Mouse (Mus musculus) C2C12 (cell line): Measurements from ENCODE around the gene Grik4. TPM values are rescaled to one million over a fixed set of nuclear protein-coding genes. Genes with fewer than 3 reads are reported as not detected.

Experiments
- H3K27me3 ChIP-seq: one replicate; pipeline ENCODE4 v1.6.1; 2011; ENCODE audit not compliant: control insufficient read depth, insufficient read depth, insufficient read length
- H3K36me3 ChIP-seq: one replicate; pipeline ENCODE4 v1.6.1; 2011; ENCODE audit not compliant: control insufficient read depth, insufficient read depth
- H3K4me3 ChIP-seq: one replicate; pipeline ENCODE4 v1.5.1; 2011; ENCODE audit warnings: mild to moderate bottlenecking, control low read depth; ENCODE audit not compliant: poor library complexity, insufficient read depth, severe bottlenecking
- H3K79me2 ChIP-seq: one replicate; pipeline ENCODE4 v1.6.1; 2011; ENCODE audit not compliant: control insufficient read depth, insufficient read depth
- H3K79me3 ChIP-seq: one replicate; pipeline ENCODE4 v1.6.1; 2011; ENCODE audit warnings: low read depth, control low read depth
- H3ac ChIP-seq: one replicate; pipeline ENCODE3; 2011; ENCODE audit warnings: low read depth; ENCODE audit not compliant: control insufficient read depth, insufficient read length
- CEBPB ChIP-seq: IDR thresholded peaks from one replicate; pipeline ENCODE4 v1.6.1; 2011; ENCODE audit warnings: low read depth, mild to moderate bottlenecking, control low read depth, moderate library complexity
- CTCF ChIP-seq: IDR thresholded peaks from one replicate; pipeline ENCODE4 v1.5.1; 2011; ENCODE audit not compliant: control insufficient read depth, insufficient read depth, insufficient read length
- FOSL1 ChIP-seq: IDR thresholded peaks from one replicate; pipeline ENCODE4 v1.8.0; 2011; ENCODE audit warnings: mild to moderate bottlenecking, low read length; ENCODE audit not compliant: poor library complexity, insufficient read depth, severe bottlenecking
- MAX ChIP-seq: IDR thresholded peaks from one replicate; pipeline ENCODE4 v1.6.1; 2011; ENCODE audit warnings: mild to moderate bottlenecking, control low read depth
- MYOD1 ChIP-seq: IDR thresholded peaks from one replicate; pipeline ENCODE4 v1.6.1; 2011; ENCODE audit warnings: low read depth; ENCODE audit not compliant: control insufficient read depth, insufficient read length
- MYOG ChIP-seq: IDR thresholded peaks from one replicate; pipeline ENCODE4 v1.6.1; 2011; ENCODE audit not compliant: control insufficient read depth, insufficient read length; ENCODE audit errors: extremely low read depth
- USF1 ChIP-seq: IDR thresholded peaks from one replicate; pipeline ENCODE4 v1.6.1; 2011; ENCODE audit warnings: low read depth, mild to moderate bottlenecking, control low read depth, moderate library complexity
- polyA plus RNA-seq: library from polyadenylated mRNA; unstranded; fragments of >200 nt; fragmentation: generic; extraction: Trizol; gene quantifications from one replicate; pipeline ENCODE4 v1.2.1, GENCODE M21; 2012; ENCODE audit warnings: missing spikeins

Grik4 gene
- polyA plus RNA-seq, 1 experiment: not detected

DNA sequence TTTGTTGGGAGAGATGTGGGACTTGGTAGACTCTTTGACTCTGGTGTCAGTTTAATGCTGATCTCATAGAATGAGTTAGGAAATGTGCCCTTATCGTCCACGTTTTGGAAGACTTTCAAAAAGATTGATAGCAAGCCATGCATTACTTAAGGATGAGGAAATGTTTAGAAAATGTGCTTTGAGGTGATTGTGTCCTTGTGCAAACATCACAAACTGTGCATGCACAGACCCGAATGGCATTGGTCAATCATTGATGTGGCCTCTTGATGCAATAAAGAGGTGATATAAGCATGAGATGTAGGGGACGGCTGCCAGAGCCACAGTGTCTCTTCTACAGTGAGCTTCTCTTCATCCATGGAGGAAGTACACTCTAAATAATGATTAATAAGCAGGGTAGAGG is 457.4 kb downstream of the Grik4 start:
- no peaks in the 10 kb centered on the region for H3K79me2 ChIP-seq
- H3K36me3 ChIP-seq: no peaks in the 10 kb centered on the region
- peaks cover 7% of the 10 kb centered on the region for H3K27me3 ChIP-seq
- H3K4me3 ChIP-seq: no peak overlapping the region
- TF ChIP-seq CEBPB: no peak
- no peak for TF ChIP-seq CTCF
- TF ChIP-seq MYOD1: no peak
- no peak for TF ChIP-seq MAX
- TF ChIP-seq MYOG: no peak
- no peak for TF ChIP-seq FOSL1
- no peak for TF ChIP-seq USF1
- no peak overlapping the region for H3ac ChIP-seq
- no peaks in the 10 kb centered on the region for H3K79me3 ChIP-seq

DNA sequence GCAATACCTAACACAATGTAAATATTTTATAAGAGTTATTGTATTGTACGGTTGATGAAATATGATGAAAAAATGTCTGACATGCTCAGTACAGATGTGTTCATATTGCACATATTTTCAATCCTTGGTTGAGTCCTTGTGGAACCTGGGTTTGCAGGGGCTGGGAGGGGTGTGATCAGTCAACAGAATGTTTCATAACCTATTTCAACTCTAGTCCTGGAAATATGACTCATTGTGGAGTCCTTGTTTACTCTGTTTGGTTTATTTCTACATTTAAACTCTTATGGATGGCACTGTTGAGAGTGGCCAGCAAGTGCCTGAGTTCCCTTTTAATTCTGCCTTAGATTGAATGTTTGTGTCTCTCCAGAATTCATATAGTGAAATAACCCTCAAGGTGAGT is 459.6 kb downstream of the Grik4 start:
- Histone ChIP-seq H3K79me2 (no peaks in the 10 kb centered on the region), H3K27me3 (no peaks in the 10 kb centered on the region), H3K79me3 (no peaks in the 10 kb centered on the region), H3K36me3 (no peaks in the 10 kb centered on the region), H3ac (no peak overlapping the region), H3K4me3 (no peak overlapping the region)
- TF ChIP-seq USF1: no peak
- TF ChIP-seq CEBPB: no peak
- no peak for TF ChIP-seq MYOD1
- TF ChIP-seq MYOG: no peak
- no peak for TF ChIP-seq FOSL1
- no peak for TF ChIP-seq CTCF
- no peak for TF ChIP-seq MAX

DNA sequence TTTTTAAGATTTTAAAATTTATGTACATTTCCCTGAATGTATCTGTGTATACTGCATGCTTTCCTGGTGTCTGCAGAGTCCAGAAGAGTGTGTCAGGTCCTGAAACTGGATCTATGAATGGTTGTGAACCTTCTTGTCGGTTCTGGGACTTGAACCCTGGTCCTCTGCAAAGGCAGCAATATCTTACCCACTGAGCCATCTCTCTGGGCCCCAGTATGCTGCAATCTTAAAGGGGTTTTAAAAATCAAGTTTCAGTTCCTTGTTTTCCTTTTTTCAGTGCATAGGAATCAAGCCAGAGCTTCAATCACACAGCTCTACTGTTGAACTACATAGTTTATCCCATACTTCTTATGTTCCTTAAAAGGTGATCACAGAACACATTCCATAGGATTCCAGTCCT is 461.3 kb downstream of the Grik4 start:
- Histone ChIP-seq H3K36me3 (no peaks in the 10 kb centered on the region), H3K4me3 (no peak overlapping the region), H3K79me2 (no peaks in the 10 kb centered on the region), H3K27me3 (no peaks in the 10 kb centered on the region), H3ac (no peak overlapping the region), H3K79me3 (no peaks in the 10 kb centered on the region)
- no peak for TF ChIP-seq CEBPB
- TF ChIP-seq MAX: no peak
- TF ChIP-seq CTCF: no peak
- TF ChIP-seq MYOG: no peak
- TF ChIP-seq MYOD1: no peak
- no peak for TF ChIP-seq USF1
- TF ChIP-seq FOSL1: no peak

DNA sequence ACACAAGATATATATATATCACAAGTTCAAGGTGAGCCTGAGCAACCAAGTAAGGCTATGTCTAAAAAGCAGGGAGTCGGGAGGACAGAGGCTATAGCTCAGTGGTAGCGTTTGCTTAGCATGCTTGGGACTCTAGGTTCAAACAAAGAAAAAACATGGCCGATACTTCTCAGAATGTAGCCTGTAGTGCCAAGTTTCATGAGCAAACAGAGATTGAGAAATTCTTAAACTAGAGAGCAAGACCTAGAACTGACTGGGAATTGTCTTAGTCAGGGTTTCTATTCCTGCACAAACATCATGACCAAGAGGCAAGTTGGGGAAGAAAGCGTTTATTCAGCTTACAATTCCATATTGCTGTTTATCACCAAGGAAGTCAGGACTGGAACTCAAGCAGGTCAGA is 468.1 kb downstream of the Grik4 start:
- Histone ChIP-seq H3K36me3 (no peaks in the 10 kb centered on the region), H3ac (no peak overlapping the region), H3K27me3 (no peaks in the 10 kb centered on the region), H3K4me3 (no peak overlapping the region), H3K79me2 (peaks cover 8% of the 10 kb centered on the region), H3K79me3 (peaks cover 4% of the 10 kb centered on the region)
- TF ChIP-seq USF1 (no peak), CEBPB (no peak), MYOG (no peak), MYOD1 (no peak), FOSL1 (no peak), MAX (no peak)

DNA sequence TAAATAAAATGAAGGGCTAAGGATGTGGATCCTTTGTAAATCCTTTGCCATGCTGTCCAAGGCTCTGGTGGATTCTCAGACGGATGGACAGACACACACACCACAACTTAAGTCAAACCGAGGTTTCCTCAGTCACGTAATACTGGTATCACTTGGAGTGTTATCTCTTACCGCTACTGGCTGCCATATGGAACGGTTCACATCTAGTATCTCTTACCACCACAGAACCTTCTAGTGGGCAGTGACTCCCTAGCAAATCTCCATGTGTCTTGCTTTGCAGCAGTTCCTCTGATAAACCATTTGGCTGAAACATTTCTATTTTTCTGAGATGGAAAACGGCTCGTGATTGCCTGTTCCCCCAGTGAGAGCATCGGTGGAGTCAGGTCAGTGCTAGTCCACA is 470.0 kb downstream of the Grik4 start:
- no peak overlapping the region for H3ac ChIP-seq
- TF ChIP-seq CTCF (no peak), MYOD1 (no peak), MYOG (no peak), CEBPB (no peak), USF1 (no peak), FOSL1 (no peak), MAX (no peak)
- H3K79me3 ChIP-seq: peaks cover 10% of the 10 kb centered on the region
- H3K36me3 ChIP-seq: peaks cover 3% of the 10 kb centered on the region
- H3K79me2 ChIP-seq: peaks cover 27% of the 10 kb centered on the region
- H3K27me3 ChIP-seq: no peaks in the 10 kb centered on the region
- H3K4me3 ChIP-seq: no peak overlapping the region
